ENCODE assay signal across 3 mouse cellular contexts in genomic region chr17:6656471-6656870, GRCm38 (mm10). TPM values are rescaled to one million over a fixed set of nuclear protein-coding genes. Genes with fewer than 3 reads are reported as not detected.
"Had no signal": no experiment of that assay in that cellular context is flagged by ENCODE, and none has a peak within 500 bp of the region (broad histone marks: within the 10 kb centered on the region; RNA-seq: fewer than 3 reads in every experiment).

No protein-coding gene starts in this region.

RNA-seq across cellular contexts. Expression of gene Sytl3, which starts 2.4 kb away (rescaled TPM):
- total RNA-seq: midbrain, postnatal 0 days had no signal
- polyA plus RNA-seq: midbrain, embryonic 11.5 days; neural tube, embryonic 11.5 days had no signal
